Mouse (Mus musculus): ENCODE results near the gene Bcan.

Bcan gene

DNA sequence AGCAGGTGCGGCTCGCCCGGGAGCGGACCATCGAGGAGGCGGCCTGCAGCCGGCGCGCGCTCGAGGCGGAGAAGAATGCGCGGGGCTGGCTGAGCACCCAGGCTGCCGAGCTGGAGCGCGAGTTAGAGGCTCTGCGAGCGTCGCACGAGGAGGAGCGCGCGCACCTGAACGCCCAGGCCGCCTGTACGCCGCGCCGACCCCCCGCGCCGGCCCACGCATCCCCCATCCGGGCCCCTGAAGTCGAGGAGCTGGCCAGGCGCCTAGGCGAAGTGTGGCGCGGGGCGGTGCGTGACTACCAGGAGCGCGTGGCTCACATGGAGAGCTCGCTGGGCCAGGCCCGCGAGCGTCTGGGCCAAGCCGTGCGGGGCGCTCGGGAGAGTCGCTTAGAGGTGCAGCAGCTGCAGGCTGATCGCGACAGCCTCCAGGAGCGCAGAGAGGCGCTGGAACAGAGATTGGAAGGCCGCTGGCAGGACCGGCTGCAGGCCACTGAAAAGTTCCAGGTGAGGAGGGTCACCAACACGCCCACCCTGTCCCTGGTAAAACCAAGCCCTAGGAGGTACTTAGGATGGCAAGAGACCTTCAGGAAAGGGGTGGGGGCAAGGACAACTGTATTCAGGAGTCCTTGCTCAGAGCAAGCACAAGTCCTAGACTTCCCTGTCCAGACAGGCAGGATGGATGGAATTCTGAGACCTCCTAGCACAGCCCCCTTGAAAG, 28.4 kb downstream of the Bcan start:
- DNase-seq = no peak

DNA sequence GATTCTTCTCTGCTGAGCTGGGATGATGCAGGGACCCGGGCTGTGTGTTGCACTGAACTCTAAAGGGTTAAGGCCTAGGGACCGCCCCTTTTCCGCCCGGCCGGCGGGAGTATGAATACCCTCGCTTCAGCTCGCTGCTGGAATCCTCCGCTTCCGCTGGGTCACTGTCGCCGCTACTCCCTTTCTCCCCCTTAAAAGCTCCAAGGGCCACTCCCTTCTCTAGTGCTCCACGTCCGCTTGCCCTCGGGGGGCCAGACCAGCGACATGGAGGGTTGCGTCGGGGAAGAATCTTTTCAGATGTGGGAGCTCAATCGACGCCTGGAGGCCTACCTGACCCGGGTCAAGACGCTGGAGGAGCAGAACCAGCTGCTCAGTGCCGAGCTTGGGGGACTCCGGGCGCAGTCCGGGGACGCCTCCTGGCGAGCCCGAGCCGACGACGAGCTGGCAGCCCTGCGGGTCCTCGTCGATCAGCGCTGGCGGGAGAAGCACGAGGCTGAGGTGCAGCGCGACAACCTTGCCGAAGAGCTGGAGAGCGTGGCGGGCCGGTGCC, 29.0 kb downstream of the Bcan start, which contains the start of gene Nes:
Nes (plus strand) TSS at position 140 of the 550 bp plus-strand sequence.
- peak; percentile 55 for DNase-seq

DNA sequence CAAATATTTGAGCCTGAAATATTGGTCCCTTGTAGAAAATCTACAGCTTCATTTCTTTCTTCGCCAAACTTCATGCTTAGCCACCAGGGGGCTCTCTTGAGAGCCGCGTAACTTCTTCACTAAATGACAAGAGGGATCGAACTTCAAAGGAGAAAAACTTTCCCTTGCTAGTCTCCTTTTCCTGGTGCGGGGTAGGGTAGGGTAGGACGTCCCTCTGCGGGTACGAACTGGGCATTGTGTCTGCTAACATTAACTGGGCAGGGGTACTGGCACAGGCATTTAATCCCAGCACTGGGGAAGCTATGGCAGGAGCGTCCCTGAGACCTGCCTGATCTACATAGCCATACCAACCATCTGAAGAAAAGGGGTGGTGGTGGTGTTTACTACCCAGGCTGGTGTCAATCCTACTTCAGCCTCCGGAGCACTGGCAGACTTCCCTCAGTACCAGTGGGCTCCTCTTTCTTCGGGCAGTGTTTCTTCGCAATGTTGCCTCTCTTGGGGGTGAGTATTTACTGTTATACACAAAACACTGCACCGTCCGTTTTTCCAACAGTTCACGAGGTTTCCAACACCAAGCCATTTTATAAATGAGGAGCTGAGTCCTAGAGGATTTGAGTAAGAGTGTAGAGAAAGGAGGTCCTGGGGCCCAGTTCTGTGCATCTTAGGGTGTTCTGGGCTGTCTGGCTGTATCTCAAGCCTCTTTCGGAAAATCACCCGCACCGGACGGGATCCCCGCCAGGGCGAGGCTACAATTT, 29.7 kb downstream of the Bcan start:
- DNase-seq = peak; percentile 57

- peak; percentile 85 for DNase-seq
Measured at GRCm38 (mm10) chr3:87960586-87961191, 39.3 kb downstream of the Bcan start.

- DNase-seq = no peak
Measured at GRCm38 (mm10) chr3:87960191-87960585, 39.8 kb downstream of the Bcan start.

GRCm38 (mm10) chr3:87959371-87959770, 40.7 kb downstream of the Bcan start:
- no peak for DNase-seq

GRCm38 (mm10) chr3:87958967-87959366, 41.1 kb downstream of the Bcan start:
- no peak for DNase-seq

DNA sequence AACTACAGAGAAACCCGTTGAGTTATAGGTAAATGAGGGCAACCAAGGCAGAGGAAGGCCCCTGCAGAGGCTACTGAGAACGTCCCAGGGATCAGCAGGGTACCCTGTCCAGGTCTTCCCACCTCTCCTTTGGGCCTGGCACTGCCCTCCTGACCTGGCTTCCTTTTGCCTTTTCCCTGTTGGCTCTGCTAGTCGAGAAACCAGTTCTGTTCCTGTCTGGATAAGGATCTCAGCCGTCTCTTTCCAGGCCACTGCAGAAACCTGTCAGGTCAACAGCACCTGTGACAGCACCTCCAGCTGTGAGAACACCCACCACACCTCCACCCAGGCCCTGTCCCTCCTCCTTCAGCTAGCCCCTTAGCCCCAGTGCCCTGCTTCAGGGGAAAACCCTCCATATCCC, 41.6 kb downstream of the Bcan start:
- no peak for DNase-seq

- DNase-seq = no peak
Measured at GRCm38 (mm10) chr3:87958056-87958455, 42.0 kb downstream of the Bcan start.

GRCm38 (mm10) chr3:87952440-87952839, 47.6 kb downstream of the Bcan start:
- DNase-seq = no peak

- no peak for DNase-seq
Measured at GRCm38 (mm10) chr3:87951946-87952345, 48.1 kb downstream of the Bcan start.

DNA sequence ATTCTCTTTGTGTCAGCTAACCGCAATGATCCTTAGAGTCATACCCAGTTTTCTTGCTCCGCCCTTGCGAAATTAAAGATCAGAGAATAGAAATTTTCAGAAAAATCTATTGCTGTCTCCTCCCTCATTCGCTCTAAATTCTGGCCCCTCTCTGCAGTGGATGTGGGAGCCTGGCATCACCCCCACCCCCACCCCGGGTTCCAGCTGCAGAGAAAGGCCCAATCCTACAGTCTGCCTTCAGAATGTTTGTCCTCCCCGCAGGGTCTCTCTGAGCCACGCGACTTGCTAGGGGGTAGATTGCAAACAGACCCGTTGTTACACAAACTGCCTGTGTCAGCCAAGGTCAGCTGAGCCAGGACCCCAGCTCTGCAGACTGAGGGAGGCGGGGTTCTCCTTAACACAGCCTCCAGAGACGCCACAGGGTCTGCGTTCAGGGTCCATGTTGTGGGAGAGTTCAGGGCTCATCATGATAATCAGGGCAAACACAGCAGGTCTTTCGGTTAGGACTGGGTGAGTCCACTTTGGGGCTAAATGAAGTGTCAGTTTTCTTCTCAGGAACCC, 50.0 kb downstream of the Bcan start:
- DNase-seq = no peak

GRCm38 (mm10) chr3:87949266-87949954, 50.6 kb downstream of the Bcan start:
- DNase-seq = no peak

DNA sequence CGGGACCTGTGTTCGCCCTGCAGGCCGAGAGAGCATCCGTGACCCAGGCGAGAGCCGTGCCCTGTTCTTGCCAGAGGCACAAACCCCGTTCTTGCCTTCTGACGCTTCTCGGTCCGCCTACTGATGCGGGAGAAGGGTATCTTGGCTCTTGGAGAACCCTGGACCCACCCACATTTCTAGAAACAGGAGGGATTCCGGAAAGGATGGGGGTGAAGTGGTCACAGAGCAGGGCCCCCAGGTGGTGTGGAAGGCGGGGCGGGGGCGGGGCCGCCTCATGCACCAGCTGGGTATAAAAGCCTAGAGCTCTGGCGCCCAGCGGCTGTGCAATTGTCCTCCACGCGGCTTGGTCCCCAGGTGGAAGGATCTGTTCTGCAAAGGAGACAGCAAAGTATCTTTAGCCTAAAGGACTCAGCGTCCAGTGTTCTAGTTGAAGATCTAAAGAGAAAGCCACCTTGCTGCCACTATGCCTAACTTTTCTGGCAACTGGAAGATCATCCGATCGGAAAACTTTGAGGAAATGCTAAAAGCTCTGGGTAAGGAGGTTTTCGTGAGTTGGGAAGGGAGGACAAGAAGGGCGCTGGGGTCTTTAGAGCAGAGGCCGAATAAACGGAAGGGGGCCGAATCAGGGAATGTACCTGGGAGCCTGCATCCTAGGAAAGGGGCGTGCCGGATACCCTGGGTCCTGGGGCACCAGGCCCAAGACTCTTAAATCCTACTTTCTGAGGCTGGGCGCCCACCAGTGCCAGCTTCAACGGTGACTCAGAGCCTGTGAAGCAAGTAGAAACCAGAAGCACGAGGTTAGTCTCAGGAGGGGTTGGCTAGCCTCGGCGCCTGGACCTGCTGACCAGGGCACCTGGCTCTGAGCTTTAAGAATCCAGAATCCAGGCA, 51.4 kb downstream of the Bcan start, which contains the start of gene Crabp2:
Crabp2 (plus strand) TSS at position 289 of the 888 bp plus-strand sequence.
- DNase-seq = no peak

DNA sequence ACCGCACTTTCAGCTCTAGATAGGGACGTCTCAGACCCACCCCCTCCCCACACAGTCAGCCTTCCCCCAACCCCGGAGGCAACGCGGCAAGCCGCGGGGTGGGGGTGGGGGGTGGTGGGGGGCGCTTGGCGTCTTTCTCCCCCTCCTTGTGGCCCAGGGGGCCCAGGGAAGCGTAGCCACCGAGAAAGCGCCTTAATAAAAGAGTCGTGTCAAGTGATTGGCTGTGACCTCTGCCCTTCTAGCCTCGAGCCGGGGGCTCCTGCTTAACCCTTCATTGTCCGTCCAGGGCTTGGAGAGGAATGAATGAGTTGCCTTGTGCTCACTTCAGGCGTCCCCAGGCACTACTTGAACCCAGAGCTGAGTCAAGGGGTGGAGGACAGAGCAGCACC, 52.2 kb downstream of the Bcan start:
- no peak for DNase-seq

GRCm38 (mm10) chr3:87947056-87947810, 52.8 kb downstream of the Bcan start:
- no peak for DNase-seq

- DNase-seq = no peak
Measured at GRCm38 (mm10) chr3:87946541-87946860, 53.5 kb downstream of the Bcan start.

GRCm38 (mm10) chr3:87945781-87946540, 54.1 kb downstream of the Bcan start:
- no peak for DNase-seq

DNA sequence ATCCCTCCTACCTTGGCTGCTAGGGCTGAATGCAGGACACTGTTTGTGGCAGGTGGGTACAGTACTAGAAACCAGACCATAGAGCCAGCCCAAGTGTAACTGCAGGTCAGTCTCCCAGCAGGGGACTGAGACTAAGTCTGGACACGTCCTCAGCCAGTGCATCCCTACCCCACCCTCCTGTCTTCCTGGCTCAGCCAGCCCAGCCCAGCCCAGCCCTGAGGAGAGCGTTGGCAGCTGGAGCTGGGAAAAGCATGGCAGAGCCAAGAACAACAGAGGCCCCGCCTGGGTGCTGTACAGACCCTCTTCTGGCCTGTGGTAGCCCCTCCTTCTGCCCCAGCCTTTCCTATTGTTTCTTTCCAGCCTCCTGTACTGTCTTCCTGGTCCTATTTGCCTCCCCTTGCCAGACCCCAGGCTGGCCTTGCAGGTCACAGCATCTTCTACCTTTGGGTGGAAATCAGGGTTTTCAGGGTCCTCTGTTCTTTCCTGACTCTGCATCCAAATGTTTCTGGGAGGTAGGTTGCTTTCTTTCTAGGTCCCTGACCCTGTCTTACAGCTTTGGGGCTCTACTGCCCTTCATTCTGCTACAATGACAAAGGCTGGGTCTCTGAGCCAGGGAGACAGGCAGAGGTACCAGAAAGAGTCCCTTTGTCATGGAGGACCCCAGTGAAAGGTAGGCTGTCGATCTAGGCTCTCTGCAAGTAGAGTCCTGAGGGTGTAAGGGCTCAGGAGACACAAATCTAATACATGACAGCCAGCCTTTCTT, 55.0 kb downstream of the Bcan start:
- DNase-seq = no peak

Measured in right cerebral cortex, postnatal 4 days (tissue).